Mouse (Mus musculus): ENCODE data around the gene Gabpb2. TPM values are rescaled to one million over a fixed set of nuclear protein-coding genes. Genes with fewer than 3 reads are reported as not detected.
"Not testable (repeated sequence)": the region's sequence is repeated elsewhere in the genome, so short reads cannot be mapped to it uniquely, and the experiment has no call there.

Gabpb2 gene
- polyA plus RNA-seq, 1 experiment from 2014 or later: 11.6 TPM

DNA sequence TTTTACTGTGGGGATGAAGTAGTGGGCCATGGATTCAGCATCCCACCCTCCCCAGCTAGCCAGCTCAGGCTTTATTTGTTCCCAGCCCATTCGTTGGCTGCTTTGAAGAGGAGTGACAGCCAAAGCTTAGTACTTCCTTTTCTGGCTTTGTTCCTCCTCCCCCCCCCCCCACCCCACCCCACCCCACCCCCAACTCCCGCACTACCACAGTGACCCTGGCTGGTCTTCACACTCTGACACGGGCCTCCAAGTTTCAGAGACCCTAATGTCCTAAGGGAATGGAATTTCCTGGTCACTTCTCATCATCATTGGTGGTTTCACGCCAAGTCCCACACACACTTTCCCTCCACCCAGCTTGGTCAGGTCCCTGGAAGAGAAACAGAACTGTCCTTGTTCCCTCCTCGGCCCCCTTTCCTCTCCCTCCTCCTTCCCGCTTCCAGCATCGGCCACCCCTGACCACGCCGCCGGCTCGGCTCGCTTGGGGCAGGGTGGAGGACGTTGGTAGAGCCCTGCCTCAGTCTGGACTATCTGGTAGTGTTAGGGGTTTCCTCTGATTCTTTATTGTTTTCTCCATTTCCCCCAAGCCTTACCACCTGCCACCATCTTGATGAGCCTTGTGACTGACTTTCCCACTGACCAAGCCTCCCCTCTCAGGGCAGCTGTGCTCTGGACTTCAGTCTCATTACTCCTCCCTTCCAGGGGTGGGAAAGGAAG is 12.2 kb upstream of the Gabpb2 start:
- Histone ChIP-seq H3K4me3 (peak overlapping the region; percentile 76), H3K9me3 (no peaks in the 10 kb centered on the region), H3K9ac (replicated peaks) (peak overlapping the region; percentile 85), H3K27me3 (no peaks in the 10 kb centered on the region), H3K27ac (replicated peaks) (peak overlapping the region; percentile 97), H3K4me2 (replicated peaks) (peak overlapping the region; percentile 78), H3K4me1 (peaks cover 42% of the 10 kb centered on the region), H3K36me3 (peaks cover 46% of the 10 kb centered on the region)
- ATAC-seq (ENCODE audit: low FRiP score, low read depth): peak; percentile 27
- WGBS: under 1% methylated on average over 13 of the region's 13 CpGs

DNA sequence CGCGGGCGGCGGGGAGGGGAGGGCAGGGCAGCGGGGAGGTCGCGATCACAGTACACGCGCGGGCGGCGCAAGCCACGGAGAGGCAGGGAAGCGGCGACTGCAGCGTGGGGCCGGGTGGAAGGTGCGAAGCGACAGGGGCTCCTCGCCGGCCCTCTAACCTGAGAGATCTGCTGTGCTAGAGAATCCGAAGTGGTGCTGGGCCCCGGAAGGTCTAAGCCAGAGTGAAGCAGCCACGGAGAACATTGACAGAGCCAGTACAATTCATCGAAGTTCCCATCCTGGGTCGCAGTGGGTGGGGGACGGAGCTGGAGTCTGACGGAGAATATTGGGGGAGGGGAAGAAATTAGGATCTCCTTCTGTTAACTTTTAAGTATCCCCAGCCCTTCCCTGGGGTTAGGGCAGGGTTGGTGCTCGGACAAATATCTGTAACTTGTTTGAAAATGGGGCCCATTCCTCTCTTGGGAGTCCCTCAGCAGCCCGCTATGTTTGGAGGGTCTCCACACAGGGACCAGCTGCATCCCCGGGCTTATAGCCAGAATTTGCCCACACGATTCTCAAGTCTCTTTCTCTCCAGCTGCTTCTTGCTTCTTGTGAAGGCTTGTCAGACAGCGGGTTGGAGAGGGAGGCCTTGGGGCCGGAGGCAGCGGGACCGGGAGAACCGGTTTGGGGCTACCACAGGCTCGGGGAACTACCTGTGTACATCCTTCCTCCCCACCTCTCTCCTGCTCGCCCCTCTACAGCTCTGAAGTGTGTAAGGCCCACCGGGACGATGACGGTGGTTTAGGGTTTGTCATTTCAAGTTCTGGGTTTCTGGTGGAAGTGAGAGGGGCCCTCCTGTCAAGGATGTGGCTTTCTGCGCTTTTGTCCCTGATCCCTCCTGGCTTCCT is 11.4 kb upstream of the Gabpb2 start:
- Histone ChIP-seq H3K27me3 (no peaks in the 10 kb centered on the region), H3K36me3 (peaks cover 42% of the 10 kb centered on the region), H3K4me2 (replicated peaks) (peak overlapping the region; percentile 78), H3K9ac (replicated peaks) (peak overlapping the region; percentile 85), H3K4me3 (peak overlapping the region; percentile 76), H3K9me3 (no peaks in the 10 kb centered on the region), H3K27ac (replicated peaks) (peak overlapping the region; percentile 97), H3K4me1 (peaks cover 50% of the 10 kb centered on the region)
- peak; percentile 3; the same call in 1 of the 2 replicates for ATAC-seq (ENCODE audit: low FRiP score, low read depth)
- 0% methylated on average over 43 of the region's 43 CpGs for WGBS

DNA sequence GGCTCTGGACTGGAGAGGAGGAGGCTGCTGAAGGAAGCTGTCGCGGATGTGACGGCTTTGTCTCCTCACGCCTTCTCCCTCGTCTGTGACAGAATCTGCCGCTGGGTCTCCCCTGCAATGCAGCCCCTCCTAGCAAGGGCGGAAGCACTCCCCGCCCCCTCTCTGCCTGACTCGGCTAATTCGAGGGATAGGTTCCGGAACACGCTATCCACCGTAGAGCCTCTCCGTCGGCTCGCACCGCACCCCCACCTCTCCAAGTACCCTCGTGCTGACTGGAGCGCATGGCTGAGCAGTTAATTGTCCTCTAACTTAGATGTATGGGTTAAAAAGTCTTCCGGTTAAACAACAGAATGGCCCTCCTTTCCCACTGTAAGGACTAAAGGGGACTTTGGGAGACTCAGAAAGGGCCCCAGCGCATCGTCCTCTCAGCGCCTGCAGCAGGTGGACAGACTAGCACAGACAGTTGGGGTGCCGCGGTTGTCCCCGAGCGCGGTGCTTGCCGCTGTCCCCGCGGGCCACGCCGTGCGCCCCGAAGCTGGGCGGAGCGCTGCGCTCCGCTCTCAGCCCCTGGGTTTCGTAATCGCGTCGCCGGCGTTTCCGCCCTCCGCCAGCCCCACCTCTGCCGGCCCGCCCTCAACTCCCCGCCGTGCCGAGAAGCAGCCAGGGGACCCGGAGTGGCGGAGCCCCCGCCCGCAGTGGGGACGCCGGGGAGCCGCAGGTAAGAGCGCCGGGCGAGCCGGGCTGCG is 10.6 kb upstream of the Gabpb2 start, which contains the start of gene Cdc42se1:
TSS of gene Cdc42se1 (plus strand) at position 585 of the 746 bp plus-strand sequence.
- H3K9ac ChIP-seq (replicated peaks): peak within 1 kb of the TSS; percentile 85
- peak; percentile 83 for ATAC-seq (ENCODE audit: low FRiP score, low read depth)
- no peaks in the 10 kb centered on the region for H3K27me3 ChIP-seq
- peak within 1 kb of the TSS; percentile 97 for H3K27ac ChIP-seq (replicated peaks)
- peak within 1 kb of the TSS; percentile 78 for H3K4me2 ChIP-seq (replicated peaks)
- WGBS: under 1% methylated on average over 57 of the region's 64 CpGs
- peak within 1 kb of the TSS; percentile 76 for H3K4me3 ChIP-seq
- H3K36me3 ChIP-seq: peaks cover 41% of the 10 kb centered on the region
- H3K9me3 ChIP-seq: no peaks in the 10 kb centered on the region
- H3K4me1 ChIP-seq: peaks cover 51% of the 10 kb centered on the region

DNA sequence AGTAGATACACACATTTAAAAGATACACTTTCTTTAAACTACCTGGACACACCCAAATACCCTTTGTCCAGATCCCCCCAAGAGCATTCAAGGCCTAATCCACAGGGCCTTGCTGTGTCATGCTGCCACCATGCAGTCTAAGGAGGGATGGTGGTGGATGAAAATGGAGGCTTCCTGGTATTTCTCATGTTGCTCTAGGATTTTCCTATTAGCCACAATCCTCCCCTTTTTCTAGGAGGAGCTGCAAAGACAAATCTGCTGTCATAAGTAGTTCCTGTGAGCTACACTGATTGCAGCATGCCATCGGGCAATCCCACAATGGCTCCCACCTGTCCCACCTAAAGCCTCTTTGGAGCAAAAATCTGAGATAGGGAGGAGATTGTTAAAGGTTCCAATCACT is 9.5 kb upstream of the Gabpb2 start:
- ATAC-seq (ENCODE audit: low FRiP score, low read depth): no peak
- Histone ChIP-seq H3K36me3 (peaks cover 41% of the 10 kb centered on the region), H3K4me1 (peaks cover 53% of the 10 kb centered on the region), H3K27me3 (no peaks in the 10 kb centered on the region), H3K4me2 (replicated peaks) (peak overlapping the region; percentile 78), H3K9ac (replicated peaks) (peak overlapping the region; percentile 85), H3K4me3 (peak overlapping the region; percentile 76), H3K27ac (replicated peaks) (peak overlapping the region; percentile 97), H3K9me3 (no peaks in the 10 kb centered on the region)
- 24% methylated on average over 1 of the region's 1 CpGs for WGBS

DNA sequence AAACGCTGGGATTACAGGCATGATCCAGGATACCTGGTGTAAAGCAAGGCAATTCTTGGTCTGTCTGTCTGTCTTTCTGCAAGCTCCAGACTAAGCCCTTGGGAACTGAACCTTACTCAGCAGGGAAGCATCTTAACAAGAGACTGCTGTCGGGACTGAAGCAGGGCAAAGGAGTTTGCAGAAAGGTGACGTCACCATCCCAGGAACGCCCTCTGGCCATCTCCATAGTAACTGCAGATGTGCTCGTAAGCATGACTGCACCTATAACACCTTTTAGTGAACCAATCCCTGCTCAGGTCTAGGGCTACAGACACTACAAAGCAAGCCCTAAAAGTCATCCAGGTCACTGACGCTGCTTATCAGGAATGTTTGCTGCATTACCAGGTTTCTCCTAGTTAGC is 6.6 kb upstream of the Gabpb2 start:
- peaks cover 60% of the 10 kb centered on the region for H3K36me3 ChIP-seq
- peak overlapping the region; percentile 14 for H3K4me2 ChIP-seq (replicated peaks)
- 20% methylated on average over 6 of the region's 6 CpGs for WGBS
- no peak overlapping the region for H3K4me3 ChIP-seq
- no peak for ATAC-seq (ENCODE audit: low FRiP score, low read depth)
- no peaks in the 10 kb centered on the region for H3K27me3 ChIP-seq
- no peaks in the 10 kb centered on the region for H3K9me3 ChIP-seq
- 0 out of 2 replicates have a peak overlapping the region, but pooled peaks have one; percentile 24 for H3K9ac ChIP-seq (replicated peaks)
- H3K4me1 ChIP-seq: peaks cover 25% of the 10 kb centered on the region
- no peak overlapping the region for H3K27ac ChIP-seq (replicated peaks)

DNA sequence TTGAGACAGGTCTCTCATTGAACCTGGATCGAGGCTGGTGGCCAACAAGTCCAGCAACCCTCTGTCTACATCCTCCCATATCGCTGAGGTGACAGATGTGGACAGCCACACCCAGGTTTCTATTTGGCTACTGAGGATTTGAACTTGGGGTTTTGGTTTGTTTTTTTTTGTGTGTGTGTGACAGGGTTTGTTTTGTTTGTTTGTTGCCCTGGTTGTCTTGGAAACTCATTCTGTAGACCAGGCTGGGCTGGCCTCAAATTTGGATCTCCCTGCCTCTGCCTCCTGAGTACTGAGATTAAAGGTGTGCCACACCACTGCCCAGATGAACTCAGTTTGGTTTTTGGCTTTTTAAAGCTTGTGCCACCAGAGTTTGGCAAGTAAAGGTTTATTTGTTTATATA is 5.3 kb upstream of the Gabpb2 start:
- Histone ChIP-seq H3K4me1 (peaks cover 25% of the 10 kb centered on the region), H3K4me3 (no peak overlapping the region), H3K9me3 (no peaks in the 10 kb centered on the region), H3K27me3 (no peaks in the 10 kb centered on the region), H3K36me3 (peaks cover 64% of the 10 kb centered on the region), H3K4me2 (replicated peaks) (no peak overlapping the region), H3K9ac (replicated peaks) (no peak overlapping the region), H3K27ac (replicated peaks) (no peak overlapping the region)
- WGBS: 89% methylated on average over 2 of the region's 2 CpGs
- no peak for ATAC-seq (ENCODE audit: low FRiP score, low read depth)

DNA sequence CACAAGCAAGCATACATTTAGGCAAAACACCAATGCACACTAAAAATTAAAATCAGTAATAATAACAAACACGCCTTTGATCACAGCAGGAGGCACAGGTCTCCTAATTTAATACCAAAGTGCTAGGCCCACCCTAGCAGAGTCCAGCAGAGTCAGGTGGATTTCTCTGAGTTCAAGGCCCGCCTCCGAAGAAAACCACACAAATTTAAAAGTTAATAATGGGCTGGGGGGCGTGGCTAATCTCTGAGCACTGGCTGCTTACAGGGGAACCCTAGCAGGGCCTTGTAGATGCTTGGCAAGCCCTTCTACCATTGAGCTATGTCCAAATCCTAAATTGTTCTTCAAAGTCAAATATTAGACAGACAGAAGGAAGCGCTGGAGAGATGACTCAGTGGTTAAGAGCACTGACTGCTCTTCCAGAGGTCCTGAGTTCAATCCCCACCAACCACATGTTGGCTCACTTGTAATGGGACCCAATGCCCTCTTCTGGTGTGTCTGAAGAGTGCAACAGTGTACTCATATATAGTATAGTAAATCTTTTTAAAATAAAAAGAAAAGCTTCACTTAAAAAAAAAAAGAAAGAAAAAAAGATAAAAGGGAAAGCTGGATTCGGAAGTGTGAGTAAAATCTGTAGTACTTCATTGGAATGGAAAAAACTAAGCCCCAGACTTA is 886 bp upstream of the Gabpb2 start:
- no peak overlapping the region for H3K9ac ChIP-seq (replicated peaks)
- no peaks in the 10 kb centered on the region for H3K9me3 ChIP-seq
- H3K4me1 ChIP-seq: peaks cover 9% of the 10 kb centered on the region
- H3K27me3 ChIP-seq: no peaks in the 10 kb centered on the region
- peak overlapping the region; percentile 98 for H3K27ac ChIP-seq (replicated peaks)
- 79% methylated on average over 6 of the region's 6 CpGs for WGBS
- peak overlapping the region; percentile 63; the same call in 1 of the 2 replicates for H3K4me3 ChIP-seq
- peak overlapping the region; percentile 53 for H3K4me2 ChIP-seq (replicated peaks)
- H3K36me3 ChIP-seq: peaks cover 61% of the 10 kb centered on the region
- no peak for ATAC-seq (ENCODE audit: low FRiP score, low read depth)

DNA sequence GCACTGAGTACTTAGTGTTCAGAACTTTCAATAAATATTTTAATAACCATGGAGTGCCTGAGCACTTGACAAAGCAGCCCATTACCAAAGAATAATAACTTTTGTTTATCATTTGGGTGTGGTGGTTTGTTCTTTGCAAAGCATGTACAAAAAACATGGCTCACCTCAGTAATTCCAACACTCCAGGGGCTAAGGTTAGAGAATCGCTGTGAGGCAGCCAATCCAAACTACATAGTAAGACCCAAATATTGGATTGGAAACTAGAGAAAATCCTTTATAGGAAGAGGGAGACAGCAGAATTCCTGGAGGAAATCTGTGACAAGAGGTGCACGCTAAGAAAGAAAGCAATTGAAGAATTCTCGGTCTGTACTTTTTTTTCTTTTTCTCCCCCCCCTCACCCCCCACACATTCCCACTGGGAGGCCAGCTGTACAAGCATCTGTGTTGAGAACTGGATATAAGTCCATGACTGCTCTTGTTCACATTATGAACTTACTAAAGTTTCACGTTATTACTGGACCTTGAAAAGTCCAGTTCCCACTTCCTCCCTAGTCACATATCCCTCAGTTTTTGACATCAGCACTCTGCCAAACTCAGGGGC is 961 bp downstream of the Gabpb2 start:
- WGBS: 19% methylated on average over 4 of the region's 4 CpGs
- peaks cover 53% of the 10 kb centered on the region for H3K36me3 ChIP-seq
- peaks cover 8% of the 10 kb centered on the region for H3K4me1 ChIP-seq
- peak overlapping the region; percentile 98; the same call in 1 of the 2 replicates for H3K27ac ChIP-seq (replicated peaks)
- H3K9me3 ChIP-seq: no peaks in the 10 kb centered on the region
- H3K27me3 ChIP-seq: no peaks in the 10 kb centered on the region
- ATAC-seq (ENCODE audit: low FRiP score, low read depth): no peak; the same call in 1 of the 2 replicates
- H3K9ac ChIP-seq (replicated peaks): peak overlapping the region; percentile 84
- H3K4me3 ChIP-seq: peak overlapping the region; percentile 63
- H3K4me2 ChIP-seq (replicated peaks): peak overlapping the region; percentile 53

DNA sequence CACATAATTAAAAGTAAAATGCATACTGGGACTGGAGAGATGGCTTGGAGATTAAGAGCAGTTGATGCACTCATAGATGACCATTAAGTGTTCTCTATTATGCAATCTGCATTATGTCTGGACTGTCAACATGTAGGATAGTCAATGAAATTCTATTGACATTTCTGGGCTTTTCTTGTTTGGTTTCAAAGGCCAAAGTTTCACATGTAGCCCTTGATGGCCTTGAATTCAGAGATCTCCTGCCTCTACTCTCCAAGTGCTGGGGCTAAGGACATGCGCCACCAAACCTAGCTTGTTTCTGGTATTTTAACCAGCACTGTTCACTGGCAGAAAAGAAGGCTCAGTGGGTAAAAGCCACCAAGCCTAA is 4.1 kb downstream of the Gabpb2 start:
- H3K27ac ChIP-seq (replicated peaks): no peak overlapping the region
- no peaks in the 10 kb centered on the region for H3K27me3 ChIP-seq
- no peak overlapping the region for H3K4me3 ChIP-seq
- H3K36me3 ChIP-seq: peaks cover 37% of the 10 kb centered on the region
- H3K4me2 ChIP-seq (replicated peaks): no peak overlapping the region
- no peak for ATAC-seq (ENCODE audit: low FRiP score, low read depth)
- no peaks in the 10 kb centered on the region for H3K9me3 ChIP-seq
- H3K4me1 ChIP-seq: peaks cover 8% of the 10 kb centered on the region
- WGBS: 100% methylated on average over 1 of the region's 1 CpGs
- H3K9ac ChIP-seq (replicated peaks): no peak overlapping the region

DNA sequence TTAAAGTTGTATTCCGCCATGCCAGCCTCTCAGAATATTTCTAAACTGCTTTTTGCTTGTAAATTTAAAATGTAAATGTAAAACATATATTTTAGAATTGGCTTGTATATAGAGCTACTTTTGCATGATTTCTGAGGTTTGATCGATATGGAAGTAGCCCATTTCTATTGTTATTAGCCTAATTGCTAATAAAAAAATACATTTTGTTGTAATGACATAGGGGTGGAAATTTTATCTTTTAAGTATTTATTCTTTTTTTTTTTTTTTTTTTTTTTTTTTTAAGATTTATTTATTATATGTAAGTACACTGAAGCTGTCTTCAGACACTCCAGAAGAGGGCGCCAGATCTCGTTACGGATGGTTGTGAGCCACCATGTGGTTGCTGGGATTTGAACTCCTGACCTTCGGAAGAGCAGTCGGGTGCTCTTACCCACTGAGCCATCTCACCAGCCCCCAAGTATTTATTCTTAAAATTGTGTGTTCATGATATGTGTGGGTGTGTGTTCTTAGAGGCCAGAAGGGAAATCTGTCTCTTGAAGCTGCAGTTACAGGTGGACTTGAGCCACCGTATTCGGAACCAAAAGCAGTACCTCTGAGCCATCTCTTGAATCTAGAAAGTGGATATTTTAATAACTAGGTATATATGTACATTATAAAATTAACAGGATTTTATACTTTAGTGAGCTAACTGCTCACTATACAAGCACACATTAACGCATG is 4.7 kb downstream of the Gabpb2 start:
- not testable (repeated sequence) for ATAC-seq (ENCODE audit: low FRiP score, low read depth); H3K4me3 ChIP-seq; H3K4me2 ChIP-seq (replicated peaks); H3K27ac ChIP-seq (replicated peaks); H3K4me1 ChIP-seq; H3K27me3 ChIP-seq; H3K9ac ChIP-seq (replicated peaks); H3K9me3 ChIP-seq
- 96% methylated on average over 7 of the region's 10 CpGs for WGBS
- H3K36me3 ChIP-seq: peaks cover 43% of the 10 kb centered on the region

All from midbrain, embryonic 12.5 days (tissue).